Mouse (Mus musculus) layer of hippocampus, adult 8-10 months (tissue): ENCODE results near the gene Iba57. TPM values are rescaled to one million over a fixed set of nuclear protein-coding genes. Genes with fewer than 3 reads are reported as not detected.
"Not testable (repeated sequence)": the region's sequence is repeated elsewhere in the genome, so short reads cannot be mapped to it uniquely, and the experiment has no call there.

Experiments
- DNase-seq, 2 experiments: peaks; one replicate each; pipeline ENCODE4 v3.0.0; 2022; ENCODE audit warnings: low spot score in 2 of 2
- total RNA-seq, 4 experiments: library from RNA; stranded (reverse); gene quantifications; 2 replicates each; pipeline ENCODE4 v1.2.4; 2022

The Iba57 gene
- 10 to 100 TPM in 1 of 4 experiments, 1 to 10 TPM in 3; 5.9 to 10.2 (median 7.3) TPM for total RNA-seq

- DNase-seq, result peak; percentile 99
Observed at GRCm38 (mm10) chr11:59163255-59164236, at the start of gene Iba57. TSS of gene Iba57 (minus strand) at chr11:59163739.

GRCm38 (mm10) chr11:59212892-59213494 lies 49.5 kb upstream of the Iba57 start:
- DNase-seq, result no peak

GRCm38 (mm10) chr11:59212320-59212719 lies 48.8 kb upstream of the Iba57 start:
- not testable (repeated sequence) for DNase-seq

GRCm38 (mm10) chr11:59211561-59211960 lies 48.0 kb upstream of the Iba57 start:
- DNase-seq, result not testable (repeated sequence)

GRCm38 (mm10) chr11:59210020-59210419 lies 46.5 kb upstream of the Iba57 start:
- no peak for DNase-seq

GRCm38 (mm10) chr11:59209580-59209979 lies 46.0 kb upstream of the Iba57 start:
- DNase-seq, result no peak

GRCm38 (mm10) chr11:59209003-59209441 lies 45.5 kb upstream of the Iba57 start:
- DNase-seq, result peak; percentile 54 to 61

GRCm38 (mm10) chr11:59208153-59208831 lies 44.8 kb upstream of the Iba57 start, which contains the start of gene 2310033P09Rik:
TSS of gene 2310033P09Rik (plus strand) at chr11:59208321.
- peak; percentile 93 to 94 for DNase-seq

GRCm38 (mm10) chr11:59202081-59202995 lies 38.8 kb upstream of the Iba57 start, which contains the start of gene Mrpl55:
TSS of gene Mrpl55 (plus strand) at chr11:59202486.
- DNase-seq, result peak; percentile 86 to 90

- no peak for DNase-seq
Observed at GRCm38 (mm10) chr11:59201216-59202002, 37.9 kb upstream of the Iba57 start.

- DNase-seq, result no peak
Observed at GRCm38 (mm10) chr11:59196230-59196629, 32.7 kb upstream of the Iba57 start.

GRCm38 (mm10) chr11:59192059-59192386 lies 28.5 kb upstream of the Iba57 start, which contains the start of gene Guk1:
TSS of gene Guk1 (minus strand) at chr11:59192212.
- DNase-seq, result no peak

- peak; percentile 88 to 90 for DNase-seq
Observed at GRCm38 (mm10) chr11:59191231-59192058, 27.9 kb upstream of the Iba57 start.

GRCm38 (mm10) chr11:59187706-59188105 lies 24.2 kb upstream of the Iba57 start:
- DNase-seq, result no peak

GRCm38 (mm10) chr11:59185490-59185889 lies 22.0 kb upstream of the Iba57 start:
- DNase-seq, result no peak

- peak; percentile 38 to 63 for DNase-seq
Observed at GRCm38 (mm10) chr11:59183821-59184220, 20.3 kb upstream of the Iba57 start.

- peak; percentile 49 to 64 for DNase-seq
Observed at GRCm38 (mm10) chr11:59182864-59183331, 19.4 kb upstream of the Iba57 start, which contains the start of gene Gjc2. TSS of gene Gjc2 (minus strand) at chr11:59183213.

- no peak for DNase-seq
Observed at GRCm38 (mm10) chr11:59176921-59177320, 13.4 kb upstream of the Iba57 start.
